Mouse (Mus musculus): ENCODE measurements at regions not wholly inside any gene's neighbourhood (a gene's known extent, or its start where the extent isn't known, plus 50 kb on each side); places are given as distances from the start of the nearest gene placed in this dataset.
A peak's percentile ranks its signal among the peaks of the same experiment; 100 is the strongest.

- DNase-seq, result no peak
Measured at GRCm38 (mm10) chr1:73857497-73857896, 266.8 kb downstream of the Tns1 start.

DNA sequence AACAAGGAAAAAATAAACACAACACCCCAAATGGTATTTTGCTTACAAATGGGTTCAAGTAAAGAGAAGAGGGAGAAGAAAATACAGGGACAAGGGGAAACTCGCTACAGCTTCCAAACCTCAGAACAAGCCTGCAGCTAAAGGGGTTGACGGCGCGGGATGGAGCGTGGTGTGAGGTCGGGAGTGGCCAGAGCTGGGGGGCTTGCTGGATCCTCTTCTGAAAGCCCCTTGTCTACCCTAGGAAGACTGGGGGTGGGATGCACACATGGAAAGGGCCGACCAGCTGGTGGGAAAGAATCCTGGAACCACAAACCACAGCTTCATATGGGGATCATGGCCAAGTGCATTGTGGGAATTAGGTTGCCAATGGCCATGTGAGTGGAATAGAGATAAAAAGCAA is 267.4 kb downstream of the Tns1 start:
- DNase-seq, result no peak

GRCm38 (mm10) chr1:73855306-73855705 is 268.9 kb downstream of the Tns1 start:
- no peak for DNase-seq

GRCm38 (mm10) chr1:73853851-73854250 is 270.4 kb downstream of the Tns1 start:
- no peak for DNase-seq

GRCm38 (mm10) chr1:73850173-73851014 is 273.9 kb downstream of the Tns1 start:
- DNase-seq, result peak; percentile 88

- DNase-seq, result no peak
Measured at GRCm38 (mm10) chr1:73848370-73848769, 275.9 kb downstream of the Tns1 start.

GRCm38 (mm10) chr1:73847126-73847525 is 277.1 kb downstream of the Tns1 start:
- no peak for DNase-seq

- no peak for DNase-seq
Measured at GRCm38 (mm10) chr1:73845115-73845514, 279.1 kb downstream of the Tns1 start.

DNA sequence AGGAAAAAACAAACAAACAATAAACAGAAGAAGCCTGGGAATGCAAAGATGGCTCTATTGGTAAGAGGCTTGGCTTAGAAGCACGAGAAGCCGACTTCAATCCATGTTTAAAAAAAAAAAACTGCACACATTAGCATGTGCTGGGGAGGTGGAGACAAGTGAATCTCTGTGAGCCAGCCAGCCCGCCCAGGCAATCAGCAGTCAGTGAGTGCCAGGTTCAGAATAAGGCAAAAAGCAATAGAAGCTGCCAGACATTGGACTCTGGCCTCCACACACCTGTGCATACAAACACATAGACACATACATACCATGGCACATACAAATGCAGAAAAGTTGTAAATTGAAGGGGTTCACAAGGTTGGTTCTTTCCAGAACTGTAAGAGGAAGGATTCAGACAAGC is 279.7 kb downstream of the Tns1 start:
- DNase-seq, result no peak

GRCm38 (mm10) chr1:73839351-73839750 is 284.9 kb downstream of the Tns1 start:
- DNase-seq, result no peak

DNA sequence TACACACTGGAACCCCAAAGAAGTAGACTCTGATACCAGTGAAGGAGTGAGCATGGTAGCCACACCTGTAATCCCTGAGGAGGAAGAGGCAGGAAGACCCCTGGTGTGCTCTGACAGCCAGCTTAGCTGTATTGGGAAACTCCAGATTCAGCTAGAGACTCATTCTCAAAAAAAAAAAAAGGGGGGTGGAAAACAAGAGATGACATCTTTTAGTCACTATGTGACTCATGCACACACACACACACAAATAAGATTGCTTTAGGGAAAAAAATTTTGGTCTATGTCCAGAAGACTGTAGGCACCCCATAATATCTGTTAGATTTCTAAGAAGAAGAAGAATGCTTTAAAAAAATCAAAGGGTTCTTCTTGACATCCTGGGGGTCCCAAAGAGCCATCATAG is 287.6 kb downstream of the Tns1 start:
- no peak for DNase-seq

- DNase-seq, result no peak
Measured at GRCm38 (mm10) chr1:73834566-73834965, 289.7 kb downstream of the Tns1 start.

GRCm38 (mm10) chr1:73830486-73831132 is 293.6 kb downstream of the Tns1 start:
- no peak for DNase-seq

DNA sequence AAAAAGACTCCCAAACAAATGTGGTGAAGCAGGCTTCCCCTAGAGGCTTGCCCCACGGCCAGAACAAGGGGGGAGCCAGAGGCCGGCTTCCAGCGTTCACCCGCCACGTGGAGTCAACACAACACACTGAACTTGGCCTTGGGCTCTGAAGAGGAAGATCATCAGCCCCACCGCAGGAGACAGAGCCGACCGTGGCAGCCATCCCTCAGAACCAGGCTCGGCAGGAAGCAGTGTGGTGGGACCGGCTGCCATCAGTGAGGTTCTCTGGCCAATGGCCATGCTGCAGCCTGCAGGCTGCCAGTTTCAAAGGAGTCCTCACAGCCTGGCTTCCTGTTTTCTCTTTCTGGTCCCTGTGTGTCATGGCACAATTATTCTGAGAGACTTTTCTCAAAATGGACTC is 295.3 kb downstream of the Tns1 start:
- DNase-seq, result peak; percentile 38

- peak; percentile 94 for DNase-seq
Measured at GRCm38 (mm10) chr1:73826243-73826930, 297.9 kb downstream of the Tns1 start.

DNA sequence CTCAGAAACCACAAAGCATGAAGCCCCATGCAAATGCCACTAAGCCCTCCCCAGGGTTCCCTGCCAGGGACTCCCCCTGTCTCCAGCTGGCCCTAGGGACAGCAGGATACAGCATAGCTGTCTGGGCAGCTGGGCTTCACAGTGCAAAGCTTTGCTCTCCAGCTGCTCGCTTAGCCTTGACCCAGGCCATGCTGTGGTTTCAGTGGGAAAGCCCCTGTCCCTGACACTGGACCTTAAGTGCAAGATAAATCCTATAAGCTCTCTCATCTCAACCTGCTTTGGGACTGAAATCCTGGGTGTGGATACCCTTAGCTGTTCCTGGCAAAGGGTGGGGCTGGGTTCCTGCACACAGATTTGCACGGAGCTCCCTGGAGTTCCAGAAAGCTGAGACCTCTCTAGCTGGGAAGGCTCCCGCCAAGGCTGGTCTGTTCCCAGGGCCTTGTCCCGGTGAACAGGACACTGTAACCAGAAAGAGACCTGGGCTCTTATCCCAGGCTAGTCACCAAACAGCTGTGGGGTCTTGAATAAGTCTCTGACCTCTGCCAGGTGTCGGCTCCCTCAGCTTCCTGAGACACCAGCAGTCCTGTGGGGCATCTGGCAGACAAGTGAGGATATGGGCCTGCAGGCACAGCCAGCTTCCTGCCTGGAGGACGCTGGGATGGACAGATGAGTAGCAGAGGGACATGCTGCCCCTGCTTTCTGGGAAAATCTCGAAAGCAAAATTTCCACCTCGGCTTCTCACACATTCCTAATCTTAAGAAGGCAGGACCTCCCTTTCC is 299.7 kb downstream of the Tns1 start:
- DNase-seq, result peak; percentile 76

DNA sequence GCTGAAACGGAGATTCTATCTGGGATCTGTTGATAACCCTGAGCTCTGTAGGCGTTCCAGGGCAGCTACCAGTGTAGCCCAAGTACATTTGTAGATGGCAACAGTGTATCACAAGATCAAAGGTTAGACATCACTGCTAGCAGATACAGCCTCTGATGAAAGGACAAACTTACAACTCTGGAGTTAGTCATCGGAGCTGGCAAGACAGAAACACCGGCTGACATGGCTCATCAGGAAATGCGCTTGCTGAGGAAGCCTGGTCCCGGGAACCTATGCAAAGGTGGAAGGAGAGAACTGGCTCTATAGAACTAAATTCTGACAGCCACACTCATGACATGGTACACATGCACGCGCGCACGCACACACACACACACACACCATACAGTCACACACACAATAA is 300.5 kb downstream of the Tns1 start:
- no peak for DNase-seq

DNA sequence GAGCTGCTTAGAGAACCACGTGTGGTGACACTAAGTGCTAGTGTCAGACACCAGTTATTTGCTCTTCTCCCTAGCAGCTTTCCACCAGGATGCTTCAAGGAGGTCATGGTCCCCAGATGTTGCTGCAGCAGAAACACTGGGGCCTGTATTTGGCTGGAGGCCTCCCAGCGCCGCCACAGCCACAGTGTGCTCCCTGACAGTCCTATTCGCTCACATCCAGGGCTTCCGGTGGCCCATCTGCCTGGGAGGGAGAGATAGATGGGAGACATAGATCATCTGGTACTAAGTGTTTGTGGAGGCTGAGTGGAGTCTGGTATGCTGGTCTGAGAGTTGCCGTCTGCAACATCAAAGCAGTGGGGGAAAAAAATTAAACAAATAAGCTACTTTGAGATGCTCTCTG is 301.6 kb downstream of the Tns1 start:
- peak; percentile 67 for DNase-seq

GRCm38 (mm10) chr1:73820701-73821100 is 303.5 kb downstream of the Tns1 start:
- peak; percentile 59 for DNase-seq

DNA sequence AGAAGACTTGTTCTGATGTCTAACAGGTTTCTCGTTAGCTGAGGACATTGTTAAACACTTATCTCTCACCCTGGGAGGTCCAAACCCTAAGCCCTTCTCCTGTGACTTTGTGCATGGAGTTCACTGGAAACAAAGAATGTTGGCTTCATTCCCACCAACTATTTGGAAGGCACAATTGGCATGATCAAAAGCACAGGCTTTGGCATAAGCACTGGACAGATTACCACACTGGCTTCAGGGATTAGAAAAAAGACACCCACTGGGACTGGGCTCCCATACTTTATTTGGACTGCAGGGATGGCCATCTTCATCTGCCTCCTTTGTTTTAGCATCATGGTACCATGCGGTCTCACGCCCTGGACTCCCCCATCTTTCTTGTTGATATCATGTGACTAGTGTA is 317.0 kb downstream of the Tns1 start:
- no peak for DNase-seq

DNA sequence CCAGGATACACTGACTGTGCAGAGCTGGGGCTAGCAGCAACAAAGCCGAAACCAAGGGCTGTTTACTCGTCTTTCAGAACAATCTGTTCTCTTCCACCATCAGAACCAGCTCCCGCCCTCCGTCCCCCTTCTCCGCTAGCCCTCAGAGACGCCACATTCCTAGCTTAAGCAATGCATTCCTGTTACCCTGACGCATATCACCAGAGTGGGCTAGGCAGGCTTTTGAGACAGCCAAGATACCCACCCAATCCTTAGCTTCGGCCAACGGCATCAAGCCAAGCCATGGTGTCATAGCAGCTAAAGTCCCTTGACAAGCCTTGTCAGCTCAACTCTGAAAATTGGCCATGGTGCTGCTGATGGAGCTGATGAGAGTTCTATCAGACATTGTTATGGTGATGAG is 319.1 kb downstream of the Tns1 start:
- no peak for DNase-seq

- no peak for DNase-seq
Measured at GRCm38 (mm10) chr1:73799996-73800395, 324.3 kb downstream of the Tns1 start.

GRCm38 (mm10) chr1:73799246-73799645 is 325.0 kb downstream of the Tns1 start:
- DNase-seq, result peak; percentile 35
